Mouse (Mus musculus) retina, embryonic 14.5 days (tissue): ENCODE measurements at regions not wholly inside any gene's neighbourhood (a gene's known extent, or its start where the extent isn't known, plus 50 kb on each side); places are given as distances from the start of the nearest gene placed in this dataset.

Source experiments
- DNase-seq: peaks from one replicate; pipeline ENCODE4 v3.0.0-alpha.2; 2015; ENCODE audit warnings: low spot score

DNA sequence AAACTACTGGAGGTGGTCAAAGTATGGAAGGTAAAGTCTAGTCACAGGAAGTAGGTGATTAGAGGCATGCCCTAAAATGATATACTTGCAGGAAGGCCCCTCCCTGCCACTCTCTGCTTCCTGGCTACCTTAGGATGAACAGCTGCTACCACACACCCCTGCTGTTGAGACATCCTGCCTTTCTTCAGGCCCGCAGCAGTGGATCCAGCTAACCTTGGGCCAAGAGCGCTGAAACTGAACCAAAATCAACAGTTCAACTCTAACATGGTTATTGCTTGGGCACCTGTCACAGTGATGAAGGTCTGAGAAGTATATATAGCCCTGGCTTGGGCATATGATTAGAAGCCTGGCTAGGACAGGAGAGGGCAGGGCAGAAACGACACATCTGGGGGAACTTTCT lies 352.4 kb downstream of the Prdm2 start:
- no peak for DNase-seq

- no peak for DNase-seq
These were observed 356.2 kb downstream of the Prdm2 start for GRCm38 (mm10) chr4:142856626-142857025.

- DNase-seq, result no peak
These were observed 357.2 kb downstream of the Prdm2 start for GRCm38 (mm10) chr4:142855635-142856034.

DNA sequence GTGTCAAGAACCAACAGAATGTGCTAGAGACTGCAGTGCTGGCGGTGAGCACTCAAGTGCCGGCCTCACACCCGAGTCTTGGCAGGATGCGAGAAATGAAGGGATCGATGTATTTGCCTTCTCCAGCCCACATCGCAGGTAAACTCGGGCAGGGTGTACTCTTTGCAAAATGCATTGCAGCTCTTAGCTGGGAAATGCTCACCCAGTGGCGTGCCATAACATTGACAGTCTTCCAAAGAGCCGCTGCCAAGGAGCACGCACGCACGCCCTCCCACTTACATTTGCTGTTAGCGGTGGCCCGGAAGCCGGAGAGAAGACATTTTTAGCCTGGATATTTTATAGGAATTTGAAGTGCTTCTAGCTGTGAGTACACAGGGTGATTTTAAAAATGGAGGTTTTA lies 358.9 kb downstream of the Prdm2 start:
- no peak for DNase-seq

DNA sequence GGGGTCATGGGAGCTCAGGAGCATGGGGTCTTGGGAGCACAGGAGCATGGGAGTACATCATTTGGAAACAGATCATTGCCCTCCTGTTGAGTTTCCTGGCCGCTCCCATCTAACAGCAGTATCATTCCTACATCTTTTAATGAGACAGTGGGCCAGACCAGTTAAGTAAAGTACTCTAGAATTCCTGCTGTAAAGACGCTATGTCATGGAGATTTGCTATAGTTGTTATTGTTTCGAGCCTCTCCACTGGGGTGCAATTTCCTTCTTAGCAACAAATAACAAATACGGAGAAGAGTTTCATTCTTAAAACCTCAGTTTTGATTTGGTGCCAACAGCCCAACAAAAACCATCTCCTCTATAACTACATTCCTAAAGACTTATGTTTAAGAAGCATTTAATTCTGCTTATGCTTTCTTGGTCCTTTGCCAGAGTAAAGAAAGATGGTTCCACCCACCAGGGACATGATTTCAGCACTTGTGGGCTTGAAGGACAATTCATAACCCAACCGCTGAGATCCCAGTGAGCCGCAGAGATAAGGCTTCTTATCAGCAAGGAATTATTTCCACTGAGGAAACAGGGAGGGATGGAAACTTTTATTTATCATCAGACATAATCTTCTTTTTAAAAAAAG lies 367.6 kb downstream of the Prdm2 start:
- DNase-seq, result no peak

- DNase-seq, result no peak
These were observed 373.3 kb downstream of the Prdm2 start for GRCm38 (mm10) chr4:142839540-142839939.

- DNase-seq, result no peak
These were observed 374.3 kb downstream of the Prdm2 start for GRCm38 (mm10) chr4:142838363-142838964.

DNA sequence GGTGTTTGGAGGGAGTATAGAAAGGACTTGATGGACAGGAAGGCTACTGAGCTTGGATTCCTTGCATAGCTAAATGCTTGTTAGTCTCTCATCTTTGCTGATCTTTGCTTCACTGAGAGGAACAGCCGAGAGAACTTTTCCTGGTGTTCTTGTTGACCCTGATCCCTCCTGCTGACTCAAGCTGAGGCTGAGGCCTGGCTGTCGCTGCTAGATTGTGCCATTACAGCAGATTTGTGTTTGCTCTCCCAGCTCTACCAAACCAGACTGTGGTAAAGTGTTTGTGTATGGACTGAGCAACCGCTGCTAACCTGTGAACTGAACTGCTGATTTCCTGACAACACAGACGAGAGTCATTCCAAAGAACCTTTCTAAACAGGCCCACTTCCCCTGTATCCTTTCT lies 375.2 kb downstream of the Prdm2 start:
- DNase-seq, result no peak

GRCm38 (mm10) chr4:142829711-142830110 lies 383.1 kb downstream of the Prdm2 start:
- no peak for DNase-seq

DNA sequence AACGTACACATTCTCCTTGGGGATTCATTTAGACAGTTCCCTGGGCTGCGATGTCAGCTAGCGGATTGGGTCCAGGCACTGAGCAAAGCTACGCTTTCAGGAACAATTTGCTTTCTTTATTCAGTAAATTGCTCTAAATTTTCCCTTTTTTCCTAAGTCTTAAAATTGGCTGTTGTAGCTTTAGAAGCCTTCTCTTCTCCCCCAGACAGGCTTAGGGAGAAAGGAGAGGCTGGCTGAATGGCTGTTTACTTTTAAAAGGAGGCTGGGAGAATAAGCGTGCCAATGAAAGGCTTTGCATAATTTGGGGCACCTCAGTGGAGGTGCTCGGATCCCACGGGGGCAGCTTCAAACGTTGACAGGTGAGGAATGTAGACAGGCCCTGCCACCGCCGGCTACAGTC lies 383.8 kb downstream of the Prdm2 start:
- no peak for DNase-seq

- DNase-seq, result no peak
These were observed 386.4 kb downstream of the Prdm2 start for GRCm38 (mm10) chr4:142826250-142826893.

GRCm38 (mm10) chr4:142825786-142826185 lies 387.0 kb downstream of the Prdm2 start:
- no peak for DNase-seq

DNA sequence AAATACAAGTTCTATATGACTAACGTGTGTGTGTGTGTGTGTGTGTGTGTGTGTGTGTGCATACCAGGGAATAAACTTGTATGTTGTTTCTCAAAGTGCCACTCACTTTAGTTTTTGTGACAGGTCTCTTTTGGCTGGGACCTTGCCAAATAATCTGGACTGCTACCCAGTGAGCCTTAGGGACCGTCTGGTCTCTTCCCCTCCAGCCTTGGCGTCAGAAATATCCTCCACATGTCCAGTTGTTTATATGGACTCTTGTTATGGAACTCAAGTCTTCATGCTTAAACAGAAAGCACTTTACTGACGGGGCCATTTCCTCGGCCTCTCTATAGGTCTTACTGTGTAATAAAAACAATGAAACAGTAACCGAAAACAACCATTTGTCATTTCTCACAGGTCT lies 394.4 kb downstream of the Prdm2 start:
- no peak for DNase-seq

GRCm38 (mm10) chr4:142816986-142817385 lies 395.8 kb downstream of the Prdm2 start:
- DNase-seq, result no peak

GRCm38 (mm10) chr4:142803819-142804218 lies 409.0 kb downstream of the Prdm2 start:
- DNase-seq, result no peak

- no peak for DNase-seq
These were observed 413.5 kb downstream of the Prdm2 start for GRCm38 (mm10) chr4:142799291-142799690.

DNA sequence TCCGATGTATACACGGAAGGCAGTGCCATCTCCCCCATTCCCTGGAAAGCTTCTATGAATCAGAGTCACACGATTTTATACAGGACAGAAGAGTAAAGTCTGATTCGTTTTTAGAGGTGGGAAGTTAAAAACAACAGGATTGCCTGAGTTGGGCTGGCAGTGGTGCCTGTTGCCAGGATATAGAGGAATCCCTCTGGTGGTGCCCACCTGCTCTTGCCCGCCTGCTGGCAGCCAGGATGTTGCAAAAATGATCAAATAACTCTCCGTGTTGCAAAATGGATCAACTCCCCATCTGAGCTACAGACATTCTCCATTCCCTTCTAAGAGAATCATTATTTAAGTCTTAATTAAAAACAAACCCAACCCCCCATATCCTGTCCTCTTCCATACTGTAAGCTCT lies 414.0 kb downstream of the Prdm2 start:
- no peak for DNase-seq

DNA sequence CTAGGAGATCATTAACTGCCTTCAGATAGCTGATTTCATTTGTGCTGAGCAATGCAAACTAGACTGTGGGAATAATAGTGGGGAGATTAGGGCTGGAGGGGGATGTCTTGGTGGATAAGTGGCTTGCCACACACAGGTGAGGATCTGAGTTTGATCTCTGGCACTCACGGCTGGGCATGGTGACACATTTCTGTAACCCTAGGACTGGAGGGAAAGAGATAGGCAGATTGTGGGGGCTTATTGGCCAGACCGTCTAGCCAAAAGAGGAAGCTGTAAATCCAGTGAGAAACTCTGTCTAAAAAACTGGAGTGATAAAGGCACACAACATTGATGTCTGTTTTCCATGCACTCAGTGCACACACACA lies 420.2 kb downstream of the Prdm2 start:
- DNase-seq, result no peak

DNA sequence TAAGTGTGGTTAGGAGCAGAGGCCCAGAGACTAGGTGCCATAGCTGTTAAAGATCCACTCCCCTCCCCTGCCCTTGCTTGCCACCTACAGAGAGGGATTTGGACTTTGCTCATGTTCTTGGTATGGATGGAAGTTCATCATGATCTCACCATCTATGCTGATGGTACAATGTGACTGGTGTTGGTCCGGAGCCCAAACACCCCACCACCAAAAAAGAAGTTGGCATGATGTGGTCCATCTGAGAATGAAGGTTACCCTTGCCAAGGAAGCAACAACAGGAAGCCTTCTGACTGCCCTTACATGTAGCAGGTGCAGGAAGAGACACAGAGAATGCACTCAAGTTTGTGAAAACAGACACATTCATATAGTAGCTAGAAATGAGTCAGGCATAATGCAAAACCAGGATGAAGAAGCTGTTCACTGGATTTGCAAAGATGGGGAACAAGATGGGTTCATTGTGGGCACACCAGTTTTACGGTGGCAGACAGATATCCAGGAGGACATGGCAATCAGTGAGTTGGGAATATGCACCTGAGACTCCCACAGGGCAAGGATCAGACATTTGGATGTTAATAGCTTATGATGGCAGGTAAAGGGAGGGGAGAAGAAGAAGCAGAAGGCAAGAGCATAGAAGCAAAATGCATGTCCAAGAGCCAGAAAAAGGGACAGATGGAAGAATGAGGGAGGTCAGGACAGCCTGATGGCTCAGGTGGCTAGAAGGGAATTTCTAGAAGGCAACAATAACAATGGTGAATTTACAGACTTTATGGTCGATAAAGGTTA lies 420.8 kb downstream of the Prdm2 start:
- DNase-seq, result no peak

DNA sequence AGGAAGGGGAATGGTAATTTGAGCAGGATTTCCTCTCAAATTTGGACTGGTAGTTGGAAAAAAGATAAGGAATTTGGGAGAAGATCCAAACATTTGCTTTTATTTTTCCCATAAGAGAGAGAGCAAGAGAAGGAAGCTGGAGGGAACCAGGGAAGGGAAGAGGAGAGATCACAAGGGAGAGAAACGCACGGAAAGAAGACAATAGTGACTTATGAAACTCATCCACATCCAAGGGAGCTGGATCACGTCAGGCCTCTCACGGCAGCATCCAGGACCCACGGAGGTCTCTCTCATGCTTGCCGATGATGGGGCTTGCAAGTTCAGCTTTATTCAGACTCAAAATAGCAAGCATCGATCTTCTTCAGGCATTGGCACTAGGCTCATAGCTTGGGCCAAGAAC lies 423.7 kb downstream of the Prdm2 start:
- DNase-seq, result no peak

DNA sequence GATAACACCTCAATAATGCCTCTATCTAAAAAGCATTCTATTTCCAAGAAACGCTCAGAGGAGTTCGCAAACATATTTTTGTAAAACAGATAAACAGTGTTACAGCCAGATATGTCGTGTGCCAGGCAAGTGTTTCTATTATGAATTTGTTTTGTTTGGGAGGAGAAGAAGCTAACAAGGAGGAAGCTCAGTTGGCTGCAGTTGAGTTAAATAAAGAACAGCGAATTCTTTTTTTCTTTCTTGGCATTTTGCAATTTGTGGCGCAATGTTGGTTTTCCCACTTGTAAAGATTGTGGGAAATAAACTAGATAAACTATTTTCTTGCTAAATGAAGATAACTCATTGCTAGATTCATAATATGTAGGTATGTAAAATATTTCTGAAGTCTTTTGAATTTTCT lies 427.4 kb downstream of the Prdm2 start:
- DNase-seq, result no peak

- DNase-seq, result no peak
These were observed 435.9 kb downstream of the Prdm2 start for GRCm38 (mm10) chr4:142776711-142777411.
